Comparison of ENCODE assay signal across 11 mouse cellular contexts in genomic region chr16:30465680-30466298, GRCm38 (mm10).
DNase-seq lines count a peak whose midpoint lies in the region; ATAC-seq lines count a peak whose summit lies in the region.
"Had no signal": no experiment of that assay in that cellular context is flagged by ENCODE, and none has a peak within 500 bp of the region (broad histone marks: within the 10 kb centered on the region; RNA-seq: fewer than 3 reads in every experiment).

No protein-coding gene starts in this region.

- 34% methylated on average over 5 of the region's 5 CpGs for WGBS in liver, embryonic 12.5 days (ENCODE audit: insufficient replicate concordance)

- peak; percentile 35 for DNase-seq in urinary bladder, postnatal 14 days (ENCODE audit: low spot score)
- no peak for DNase-seq in urinary bladder, postnatal 4 days (ENCODE audit: low spot score in 2 of 2)
- peak; percentile 43 for DNase-seq in adrenal gland, postnatal 25 days
- no peak for DNase-seq in cerebellum, postnatal 10 days
- DNase-seq in retina, postnatal 1 day = no peak
- DNase-seq in layer of hippocampus, adult 11-12 months (ENCODE audit: low spot score) = no peak
- DNase-seq: layer of hippocampus, adult 9-11 months; thymus, postnatal 25 days had no signal

- no peaks in the 10 kb centered on the region for H3K36me3 ChIP-seq in liver, embryonic 12.5 days
- H3K36me3 ChIP-seq: hindbrain, embryonic 15.5 days had no signal

- H3K4me1 ChIP-seq in liver, embryonic 12.5 days = peaks cover 8% of the 10 kb centered on the region
- H3K4me1 ChIP-seq: hindbrain, embryonic 15.5 days had no signal

- peak overlapping the region; percentile 36; the same call in 1 of the 2 replicates for H3K27ac ChIP-seq in liver, embryonic 12.5 days
- H3K27ac ChIP-seq: hindbrain, embryonic 15.5 days had no signal

- ATAC-seq in liver, embryonic 12.5 days = peak; percentile 72
- ATAC-seq: forebrain, embryonic 16.5 days had no signal

- H3K4me3 ChIP-seq in liver, embryonic 12.5 days = no peak overlapping the region
- H3K4me3 ChIP-seq: hindbrain, embryonic 15.5 days had no signal

- no peak overlapping the region for H3K9ac ChIP-seq in liver, embryonic 12.5 days
- H3K9ac ChIP-seq: hindbrain, embryonic 15.5 days had no signal

- no peak overlapping the region for H3K4me2 ChIP-seq in liver, embryonic 12.5 days
- H3K4me2 ChIP-seq: hindbrain, embryonic 15.5 days had no signal

- H3K9me3 ChIP-seq in liver, embryonic 12.5 days (replicated peaks) = peaks cover 12% of the 10 kb centered on the region
- H3K9me3 ChIP-seq: hindbrain, embryonic 15.5 days had no signal

- H3K27me3 ChIP-seq in liver, embryonic 12.5 days (replicated peaks) = no peaks in the 10 kb centered on the region
- H3K27me3 ChIP-seq: hindbrain, embryonic 15.5 days had no signal

Comparison
In these comparisons a context has a peak if more than half of its experiments do, and no peak if none do; other contexts are left out.
1. DNase-seq: peak in urinary bladder, postnatal 14 days (single experiment) and adrenal gland, postnatal 25 days (single experiment); none in urinary bladder, postnatal 4 days (0 of 2), cerebellum, postnatal 10 days (0 of 2), retina, postnatal 1 day (single experiment) and layer of hippocampus, adult 11-12 months (single experiment).